Mouse (Mus musculus) heart, postnatal 10 days (tissue): ENCODE measurements around the gene Mon2. TPM values are rescaled to one million over a fixed set of nuclear protein-coding genes. Genes with fewer than 3 reads are reported as not detected.
"Not testable (repeated sequence)": the region's sequence is repeated elsewhere in the genome, so short reads cannot be mapped to it uniquely, and the experiment has no call there.

Experiments
- DNase-seq, 2 experiments: peaks; one replicate each; pipeline ENCODE4 v3.0.0; 2021
- intact Hi-C: fragments of 180-260 bp; cut with DNase I; formaldehyde crosslinking; loops from one replicate; pipeline ENCODE4 v1.15.1; 2025
- total RNA-seq, 2 experiments: library from RNA; stranded (reverse); gene quantifications; 2 replicates each; pipeline ENCODE4 v1.2.3; 2021

The Mon2 gene
- total RNA-seq, 2 experiments from 2014 or later = 49.0 to 53.1 TPM

- intact Hi-C loops = no loop called here
- no peak for DNase-seq
Measured at GRCm38 (mm10) chr10:123063021-123063420, 13.3 kb downstream of the Mon2 start.

GRCm38 (mm10) chr10:123060831-123061230, 15.5 kb downstream of the Mon2 start:
- peak; percentile 56 to 65 for DNase-seq
- intact Hi-C loops = no loop called here

GRCm38 (mm10) chr10:123057082-123057481, 19.2 kb downstream of the Mon2 start:
- intact Hi-C loops = loop anchor here (5.0 kb wide), 1 partner anchor 35 kb away; no protein-coding TSS in a partner anchor
- DNase-seq = no peak

- DNase-seq = no peak
- intact Hi-C loops = loop anchor here (5.0 kb wide), 1 partner anchor 36 kb away; no protein-coding TSS in a partner anchor
Measured at GRCm38 (mm10) chr10:123056463-123056862, 19.8 kb downstream of the Mon2 start.

- intact Hi-C loops = loop anchor here (5.0 kb wide), 1 partner anchor 37 kb away; no protein-coding TSS in a partner anchor
- DNase-seq = no peak
Measured at GRCm38 (mm10) chr10:123055205-123056000, 20.9 kb downstream of the Mon2 start.

- intact Hi-C loops = no loop called here
- no peak for DNase-seq
Measured at GRCm38 (mm10) chr10:123053557-123053956, 22.7 kb downstream of the Mon2 start.

- intact Hi-C loops = no loop called here
- peak in 1 of 2 experiments; percentile 22 for DNase-seq
Measured at GRCm38 (mm10) chr10:123052021-123052420, 24.3 kb downstream of the Mon2 start.

GRCm38 (mm10) chr10:123048730-123049129, 27.6 kb downstream of the Mon2 start:
- intact Hi-C loops = no loop called here
- no peak for DNase-seq

GRCm38 (mm10) chr10:123039936-123040335, 36.4 kb downstream of the Mon2 start:
- no peak for DNase-seq
- intact Hi-C loops = loop anchor here (2.0 kb wide), 1 partner anchor 51 kb away; no protein-coding TSS in a partner anchor

GRCm38 (mm10) chr10:123032078-123032646, 44.1 kb downstream of the Mon2 start:
- no peak for DNase-seq
- intact Hi-C loops = no loop called here

GRCm38 (mm10) chr10:123031449-123031848, 44.9 kb downstream of the Mon2 start:
- intact Hi-C loops = no loop called here
- no peak for DNase-seq

GRCm38 (mm10) chr10:123030589-123030988, 45.7 kb downstream of the Mon2 start:
- DNase-seq = no peak
- intact Hi-C loops = no loop called here

GRCm38 (mm10) chr10:123028949-123029348, 47.4 kb downstream of the Mon2 start:
- intact Hi-C loops = no loop called here
- DNase-seq = no peak

- peak; percentile 61 to 71 for DNase-seq
- intact Hi-C loops = not testable (repeated sequence)
Measured at GRCm38 (mm10) chr10:123026736-123027135, 49.6 kb downstream of the Mon2 start.

GRCm38 (mm10) chr10:123013435-123013834, 62.9 kb downstream of the Mon2 start:
- intact Hi-C loops = no loop called here
- DNase-seq = no peak

- intact Hi-C loops = no loop called here
- no peak for DNase-seq
Measured at GRCm38 (mm10) chr10:123011421-123011820, 64.9 kb downstream of the Mon2 start.

GRCm38 (mm10) chr10:123005237-123006185, 70.8 kb downstream of the Mon2 start:
- DNase-seq = peak in 1 of 2 experiments; percentile 41
- intact Hi-C loops = loop anchor here (1.0 to 10.0 kb wide), 4 partner anchors 15 to 453 kb away; partner anchors contain the start of gene Ppm1h

GRCm38 (mm10) chr10:123004475-123005236, 71.6 kb downstream of the Mon2 start:
- intact Hi-C loops = loop anchor here (1.0 to 10.0 kb wide), 4 partner anchors 14 to 452 kb away; partner anchors contain the start of gene Ppm1h
- DNase-seq = no peak

GRCm38 (mm10) chr10:123001985-123002384, 74.3 kb downstream of the Mon2 start:
- intact Hi-C loops = loop anchor here (10.0 kb wide), 1 partner anchor 327 kb away; the partner anchor contains the start of gene Ppm1h
- no peak for DNase-seq

- DNase-seq = no peak
- intact Hi-C loops = loop anchor here (10.0 kb wide), 1 partner anchor 327 kb away; the partner anchor contains the start of gene Ppm1h
Measured at GRCm38 (mm10) chr10:123001363-123001762, 74.9 kb downstream of the Mon2 start.
